Mouse (Mus musculus): ENCODE results near the gene Mettl15.

- no peak for TF ChIP-seq CTCF (conservative IDR thresholded peaks at IDR 0.05 in 1 of 2, IDR thresholded peaks at IDR 0.05 in 1 of 2; ENCODE audit: low read depth in 2 of 2, low read length in 2 of 2)
- no peak for TF ChIP-seq POLR2A (IDR thresholded peaks at IDR 0.05; ENCODE audit: low read depth, low read length)
- no peak for TF ChIP-seq SMC3 (IDR thresholded peaks at IDR 0.05; ENCODE audit: low read depth, low read length)
- TF ChIP-seq EP300 (IDR thresholded peaks at IDR 0.05; ENCODE audit: low read length): no peak
- TF ChIP-seq MEF2A (IDR thresholded peaks at IDR 0.05; ENCODE audit: borderline replicate concordance, low read depth, low read length): no peak
Measured at GRCm38 (mm10) chr2:109302234-109302633, 21.7 kb upstream of the Mettl15 start.

Measured in CH12.LX (cell line).